Mouse (Mus musculus) CH12.LX (cell line): ENCODE measurements at regions not wholly inside any gene's neighbourhood (a gene's known extent, or its start where the extent isn't known, plus 50 kb on each side); places are given as distances from the start of the nearest gene placed in this dataset.

ENCODE experiments used
- DNase-seq: peaks from one replicate; pipeline ENCODE4 v3.0.0-alpha.2; 2013; ENCODE audit errors: extremely low read depth
- H3K27ac ChIP-seq: 2 replicates; pipeline ENCODE4 v1.5.1; 2012; ENCODE audit warnings: low read depth, mild to moderate bottlenecking, control low read depth, moderate library complexity; ENCODE audit not compliant: insufficient read depth
- H3K27me3 ChIP-seq: replicated peaks from 2 replicates; pipeline ENCODE3; 2012; ENCODE audit warnings: inconsistent platforms
- H3K36me3 ChIP-seq, 2 experiments: replicated peaks in 1 of 2; 2 replicates each; pipeline versions ENCODE3 to v1.6.1; 2012; ENCODE audit warnings: inconsistent platforms in 1 of 2, low read length in 1 of 2, mild to moderate bottlenecking in 1 of 2, mixed read lengths in 1 of 2, moderate library complexity in 1 of 2; ENCODE audit not compliant: control insufficient read depth in 1 of 2, insufficient read depth in 1 of 2
- H3K4me1 ChIP-seq, 2 experiments: 2 replicates each; pipeline ENCODE4 v1.6.1; 2012; ENCODE audit warnings: inconsistent platforms in 1 of 2, moderate library complexity in 1 of 2; ENCODE audit not compliant: insufficient read depth in 2 of 2, control insufficient read depth in 1 of 2
- H3K4me2 ChIP-seq: 2 replicates; pipeline ENCODE4 v1.6.1; 2012; ENCODE audit warnings: low read depth, mild to moderate bottlenecking, control low read depth; ENCODE audit not compliant: poor library complexity, insufficient read depth, severe bottlenecking
- H3K4me3 ChIP-seq, 3 experiments: fragments of 150-350 bp in 1 of 3; sonication (generic) in 1 of 3; replicated peaks in 1 of 3; 2 replicates each; pipeline versions ENCODE3 to v1.5.1; 2011 to 2012; ENCODE audit warnings: low read depth in 2 of 3, low read length in 2 of 3, mild to moderate bottlenecking in 2 of 3, moderate library complexity in 2 of 3, control low read depth in 1 of 3, improper control_type of control experiment in 1 of 3, inconsistent platforms in 1 of 3, mixed read lengths in 1 of 3; ENCODE audit not compliant: poor library complexity in 1 of 3
- H3K79me2 ChIP-seq: replicated peaks from 2 replicates; pipeline ENCODE4 v1.6.1; 2012; ENCODE audit warnings: mild to moderate bottlenecking, moderate library complexity; ENCODE audit not compliant: control insufficient read depth, poor library complexity, insufficient read depth, severe bottlenecking; ENCODE audit errors: extremely low read depth
- H3K9ac ChIP-seq: 2 replicates; pipeline ENCODE4 v1.6.1; 2012; ENCODE audit warnings: low read depth, mild to moderate bottlenecking, control low read depth, moderate library complexity; ENCODE audit not compliant: insufficient read depth
- H3K9me3 ChIP-seq: replicated peaks from 2 replicates; pipeline ENCODE3; 2012; ENCODE audit warnings: low read length, inconsistent platforms, mixed read lengths
- BHLHE40 ChIP-seq: IDR thresholded peaks from 2 replicates; pipeline ENCODE4 v1.6.1; 2011; ENCODE audit warnings: mild to moderate bottlenecking, low read depth, low read length, improper control_type of control experiment
- CHD1 ChIP-seq: IDR thresholded peaks from 2 replicates; pipeline ENCODE4 v1.6.1; 2012; ENCODE audit warnings: low read depth, low read length, improper control_type of control experiment, inconsistent platforms
- CHD2 ChIP-seq: IDR thresholded peaks from 2 replicates; pipeline ENCODE4 v1.6.1; 2011; ENCODE audit warnings: low read length, improper control_type of control experiment
- CTCF ChIP-seq, 2 experiments: IDR thresholded peaks in 1 of 2; conservative IDR thresholded peaks in 1 of 2; 2 replicates each; pipeline ENCODE4 v1.5.1; 2011 to 2012; ENCODE audit warnings: low read depth in 2 of 2, low read length in 2 of 2, improper control_type of control experiment in 1 of 2, inconsistent platforms in 1 of 2, mild to moderate bottlenecking in 1 of 2, moderate library complexity in 1 of 2
- E2F4 ChIP-seq: IDR thresholded peaks from 2 replicates; pipeline ENCODE4 v1.6.1; 2011; ENCODE audit warnings: low read depth, low read length, improper control_type of control experiment; ENCODE audit not compliant: insufficient replicate concordance
- ELF1 ChIP-seq: IDR thresholded peaks from 2 replicates; pipeline ENCODE4 v1.6.1; 2014; ENCODE audit warnings: low read depth, mild to moderate bottlenecking, inconsistent platforms, low read length, improper control_type of control experiment
- EP300 ChIP-seq: IDR thresholded peaks from 2 replicates; pipeline ENCODE4 v1.6.1; 2011; ENCODE audit warnings: low read length, improper control_type of control experiment
- ETS1 ChIP-seq: conservative IDR thresholded peaks from 2 replicates; pipeline ENCODE4 v1.6.1; 2012; ENCODE audit warnings: low read depth, mild to moderate bottlenecking, inconsistent platforms, low read length, improper control_type of control experiment, moderate library complexity
- GABPA ChIP-seq: IDR thresholded peaks from 2 replicates; pipeline ENCODE4 v1.6.1; 2012; ENCODE audit warnings: low read depth, low read length, improper control_type of control experiment, inconsistent platforms; ENCODE audit not compliant: insufficient replicate concordance
- HCFC1 ChIP-seq: IDR thresholded peaks from 2 replicates; pipeline ENCODE4 v1.6.1; 2012; ENCODE audit warnings: low read depth, mild to moderate bottlenecking, inconsistent platforms, low read length, improper control_type of control experiment
- IRF4 ChIP-seq: IDR thresholded peaks from 2 replicates; pipeline ENCODE4 v1.6.1; 2014; ENCODE audit warnings: low read depth, mild to moderate bottlenecking, inconsistent platforms, low read length, improper control_type of control experiment
- JUN ChIP-seq: IDR thresholded peaks from 2 replicates; pipeline ENCODE4 v1.6.1; 2011; ENCODE audit warnings: low read depth, mild to moderate bottlenecking, low read length, improper control_type of control experiment, moderate library complexity; ENCODE audit not compliant: insufficient read depth
- JUND ChIP-seq: conservative IDR thresholded peaks from 2 replicates; pipeline ENCODE4 v1.6.1; 2011; ENCODE audit warnings: low read depth, low read length, improper control_type of control experiment
- KAT2A ChIP-seq: IDR thresholded peaks from 2 replicates; pipeline ENCODE4 v1.6.1; 2012; ENCODE audit warnings: low read length, improper control_type of control experiment, inconsistent platforms; ENCODE audit not compliant: insufficient replicate concordance
- MAFK ChIP-seq: IDR thresholded peaks from 2 replicates; pipeline ENCODE4 v1.6.1; 2011; ENCODE audit warnings: low read length, improper control_type of control experiment; ENCODE audit not compliant: insufficient replicate concordance
- MAX ChIP-seq: IDR thresholded peaks from 2 replicates; pipeline ENCODE4 v1.6.1; 2011; ENCODE audit warnings: low read length, improper control_type of control experiment
- MAZ ChIP-seq: IDR thresholded peaks from 2 replicates; pipeline ENCODE4 v1.6.1; 2012; ENCODE audit warnings: low read depth, mild to moderate bottlenecking, inconsistent platforms, low read length, improper control_type of control experiment, moderate library complexity
- MEF2A ChIP-seq: IDR thresholded peaks from 2 replicates; pipeline ENCODE4 v1.6.1; 2014; ENCODE audit warnings: low read depth, mild to moderate bottlenecking, inconsistent platforms, low read length, improper control_type of control experiment, borderline replicate concordance
- MXI1 ChIP-seq: IDR thresholded peaks from 2 replicates; pipeline ENCODE4 v1.6.1; 2011; ENCODE audit warnings: mild to moderate bottlenecking, low read depth, low read length, improper control_type of control experiment
- MYC ChIP-seq: IDR thresholded peaks from 2 replicates; pipeline ENCODE4 v1.6.1; 2011; ENCODE audit warnings: low read depth, mild to moderate bottlenecking, improper control_type of control experiment, low read length
- NELFE ChIP-seq: IDR thresholded peaks from 2 replicates; pipeline ENCODE4 v1.6.1; 2011; ENCODE audit warnings: low read depth, low read length, improper control_type of control experiment
- NRF1 ChIP-seq: IDR thresholded peaks from 2 replicates; pipeline ENCODE4 v1.6.1; 2014; ENCODE audit warnings: low read depth, mild to moderate bottlenecking, inconsistent platforms, low read length, improper control_type of control experiment, moderate library complexity
- PAX5 ChIP-seq: IDR thresholded peaks from 2 replicates; pipeline ENCODE4 v1.6.1; 2012; ENCODE audit warnings: low read length, inconsistent platforms, mixed read lengths
- POLR2A ChIP-seq: IDR thresholded peaks from 2 replicates; pipeline ENCODE4 v1.6.1; 2011; ENCODE audit warnings: low read depth, mild to moderate bottlenecking, improper control_type of control experiment, low read length
- POLR2AphosphoS2 ChIP-seq: IDR thresholded peaks from 2 replicates; pipeline ENCODE4 v1.6.1; 2011; ENCODE audit warnings: low read depth, low read length, improper control_type of control experiment
- RAD21 ChIP-seq: IDR thresholded peaks from 2 replicates; pipeline ENCODE4 v1.6.1; 2011; ENCODE audit warnings: low read depth, mild to moderate bottlenecking, low read length, improper control_type of control experiment, moderate library complexity
- RCOR1 ChIP-seq: conservative IDR thresholded peaks from 2 replicates; pipeline ENCODE4 v1.6.1; 2012; ENCODE audit warnings: low read depth, mild to moderate bottlenecking, inconsistent platforms, low read length, improper control_type of control experiment
- SIN3A ChIP-seq: IDR thresholded peaks from 2 replicates; pipeline ENCODE4 v1.6.1; 2012; ENCODE audit warnings: low read length, improper control_type of control experiment, inconsistent platforms
- SMC3 ChIP-seq: IDR thresholded peaks from 2 replicates; pipeline ENCODE4 v1.6.1; 2011; ENCODE audit warnings: low read depth, low read length, improper control_type of control experiment
- TBP ChIP-seq: conservative IDR thresholded peaks from 2 replicates; pipeline ENCODE4 v1.6.1; 2011; ENCODE audit warnings: low read depth, low read length, improper control_type of control experiment
- TCF12 ChIP-seq: IDR thresholded peaks from 2 replicates; pipeline ENCODE4 v1.6.1; 2014; ENCODE audit warnings: low read depth, mild to moderate bottlenecking, inconsistent platforms, low read length, improper control_type of control experiment
- UBTF ChIP-seq: IDR thresholded peaks from 2 replicates; pipeline ENCODE4 v1.6.1; 2012; ENCODE audit warnings: low read depth, mild to moderate bottlenecking, inconsistent platforms, low read length, improper control_type of control experiment, moderate library complexity
- USF1 ChIP-seq: IDR thresholded peaks from 2 replicates; pipeline ENCODE4 v1.6.1; 2014; ENCODE audit warnings: low read depth, mild to moderate bottlenecking, inconsistent platforms, low read length, improper control_type of control experiment
- USF2 ChIP-seq: conservative IDR thresholded peaks from 2 replicates; pipeline ENCODE4 v1.6.1; 2011; ENCODE audit warnings: low read depth, low read length, improper control_type of control experiment
- ZC3H11A ChIP-seq: IDR thresholded peaks from 2 replicates; pipeline ENCODE4 v1.6.1; 2012; ENCODE audit warnings: low read depth, mild to moderate bottlenecking, inconsistent platforms, low read length, improper control_type of control experiment
- ZKSCAN1 ChIP-seq: IDR thresholded peaks from 2 replicates; pipeline ENCODE4 v1.6.1; 2012; ENCODE audit warnings: low read depth, inconsistent platforms, low read length, improper control_type of control experiment, borderline replicate concordance
- ZMIZ1 ChIP-seq: IDR thresholded peaks from 2 replicates; pipeline ENCODE4 v1.6.1; 2012; ENCODE audit warnings: low read depth, mild to moderate bottlenecking, inconsistent platforms, low read length, improper control_type of control experiment
- ZNF384 ChIP-seq: IDR thresholded peaks from 2 replicates; pipeline ENCODE4 v1.6.1; 2012; ENCODE audit warnings: low read depth, low read length, improper control_type of control experiment, inconsistent platforms
- dilution Hi-C: fragments of 300-500 bp; cut with MboI; formaldehyde crosslinking; loops from 2 replicates; pipeline ENCODE4 v1.14.3; 2020; ENCODE audit warnings: low sequenced_read_pairs; ENCODE audit not compliant: extremely low pct_unique_long_range_greater_than_20kb, extremely low pct_ligation_motif_present
- in situ Hi-C: fragments of 300-500 bp; cut with MboI; formaldehyde crosslinking; loops from 3 replicates; pipeline ENCODE4 v1.14.3; 2019; ENCODE audit warnings: low sequenced_read_pairs, low pct_ligation_motif_present, low pct_unique_long_range_greater_than_20kb, mixed read lengths

DNA sequence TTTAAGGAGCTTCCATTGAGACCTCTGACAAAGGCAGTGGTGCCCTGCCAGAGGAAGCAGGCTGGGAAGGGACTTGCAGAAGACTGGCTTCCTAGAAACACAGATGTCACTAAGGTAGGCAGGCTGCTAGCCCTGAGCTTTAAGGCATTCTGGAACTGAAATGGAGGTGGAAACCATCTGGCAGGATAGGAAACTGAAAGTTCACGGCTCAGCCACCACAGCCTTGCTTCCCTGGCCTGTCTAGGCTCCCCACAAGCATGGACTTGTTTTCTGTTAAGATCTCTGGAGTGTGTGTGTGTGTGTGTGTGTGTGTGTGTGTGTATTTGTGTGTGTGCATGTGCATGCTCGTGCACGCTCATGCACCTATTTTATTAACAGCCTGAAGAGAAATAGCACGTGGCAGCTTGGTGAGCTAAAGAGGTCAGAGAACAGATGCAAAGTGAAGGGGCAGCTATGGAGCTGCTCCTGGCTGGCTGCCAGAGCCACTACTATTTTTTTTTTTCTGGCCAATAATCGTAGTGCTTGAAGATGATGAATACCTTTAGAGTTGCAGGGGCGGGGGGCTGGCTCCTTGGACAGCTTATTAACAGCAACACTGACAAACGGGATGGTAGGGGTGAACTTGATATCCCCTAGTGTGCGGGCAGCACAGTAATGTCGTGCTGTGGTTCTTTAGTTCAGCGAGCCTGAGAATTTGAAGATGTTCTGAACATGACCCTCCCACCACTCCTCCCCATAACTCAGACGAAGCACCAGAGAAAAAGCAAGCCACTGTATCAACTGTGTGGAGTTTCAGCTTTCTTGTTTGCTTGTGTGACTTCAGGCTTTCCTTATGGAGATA is 99.6 kb upstream of the Sesn3 start:
- Histone ChIP-seq H3K4me1 (peaks cover 26 to 44% of the 10 kb centered on the region in 2 experiments), H3K79me2 (no peaks in the 10 kb centered on the region), H3K4me2 (peak overlapping the region; percentile 24), H3K36me3 (no peaks in the 10 kb centered on the region), H3K27ac (no peak overlapping the region), H3K9me3 (no peaks in the 10 kb centered on the region), H3K9ac (no peak overlapping the region), H3K27me3 (no peaks in the 10 kb centered on the region), H3K4me3 (no peak overlapping the region)
- in situ Hi-C loops: no loop called here
- no peak for TF ChIP-seq RCOR1
- no peak for TF ChIP-seq MAZ
- TF ChIP-seq ETS1: peak; percentile 47
- TF ChIP-seq MAFK: no peak
- no peak for TF ChIP-seq POLR2A
- TF ChIP-seq GABPA: no peak
- no peak for TF ChIP-seq ZKSCAN1
- no peak for TF ChIP-seq NRF1
- TF ChIP-seq JUN: no peak
- no peak for TF ChIP-seq MXI1
- no peak for TF ChIP-seq CHD1
- no peak for TF ChIP-seq ZMIZ1
- no peak for TF ChIP-seq USF2
- TF ChIP-seq JUND: no peak
- no peak for TF ChIP-seq MYC
- TF ChIP-seq EP300: peak; percentile 71
- TF ChIP-seq MAX: 0 out of 2 replicates have a peak, but pooled peaks have one; percentile 22
- no peak for TF ChIP-seq ELF1
- TF ChIP-seq KAT2A: no peak
- 0 out of 2 replicates have a peak, but pooled peaks have one; percentile 17 for TF ChIP-seq MEF2A
- TF ChIP-seq ZC3H11A: no peak
- no peak for TF ChIP-seq TBP
- no peak for TF ChIP-seq CTCF (conservative IDR thresholded peaks at IDR 0.05 in 1 of 2, IDR thresholded peaks at IDR 0.05 in 1 of 2; ENCODE audit: low read depth in 2 of 2, low read length in 2 of 2)
- TF ChIP-seq IRF4: peak; percentile 45; the same call in 1 of the 2 replicates
- TF ChIP-seq RAD21: no peak
- no peak for TF ChIP-seq E2F4
- no peak for TF ChIP-seq SIN3A
- no peak for TF ChIP-seq POLR2AphosphoS2
- no peak for TF ChIP-seq USF1
- peak; percentile 57 for TF ChIP-seq TCF12
- TF ChIP-seq CHD2: 0 out of 2 replicates have a peak, but pooled peaks have one; percentile 17
- TF ChIP-seq UBTF: no peak
- TF ChIP-seq BHLHE40: peak; percentile 89
- no peak for TF ChIP-seq HCFC1
- TF ChIP-seq NELFE: no peak
- TF ChIP-seq PAX5: no peak
- TF ChIP-seq SMC3: no peak
- TF ChIP-seq ZNF384: 0 out of 2 replicates have a peak, but pooled peaks have one; percentile 44
- peak; percentile 49 for DNase-seq
- dilution Hi-C loops: no loop called here
